Mouse (Mus musculus) liver, postnatal 0 days (tissue): ENCODE measurements around the gene Rab26. TPM values are rescaled to one million over a fixed set of nuclear protein-coding genes. Genes with fewer than 3 reads are reported as not detected.
A peak's percentile ranks its signal among the peaks of the same experiment; 100 is the strongest.

Experiments
- ATAC-seq: fragments of 200-750 bp; cut with Nextera tagmentation; 2 replicates; pipeline ENCODE4 v1.8.0; 2017; ENCODE audit warnings: mild to moderate bottlenecking, moderate library complexity
- DNase-seq: peaks from one replicate; pipeline ENCODE4 v3.0.0-alpha.2; 2016
- H3K27ac ChIP-seq: fragments of 300-500 bp; sonication (generic); 2 replicates; pipeline ENCODE4 v1.5.1; 2014; ENCODE audit warnings: antibody characterized with exemption, moderate library complexity, mild to moderate bottlenecking, low read depth
- H3K27me3 ChIP-seq: fragments of 300-500 bp; sonication (generic); 2 replicates; pipeline ENCODE4 v1.6.1; 2014; ENCODE audit warnings: low read length, control low read depth, mixed read lengths; ENCODE audit not compliant: insufficient read depth
- H3K36me3 ChIP-seq: fragments of 300-500 bp; sonication (generic); replicated peaks from 2 replicates; pipeline ENCODE4 v1.6.1; 2014; ENCODE audit warnings: mild to moderate bottlenecking, control low read depth, low read length, moderate library complexity, mixed read lengths; ENCODE audit not compliant: insufficient read depth
- H3K4me1 ChIP-seq: fragments of 300-500 bp; sonication (generic); 2 replicates; pipeline ENCODE4 v1.6.1; 2014; ENCODE audit warnings: antibody characterized with exemption, mild to moderate bottlenecking, control low read depth; ENCODE audit not compliant: insufficient read depth
- H3K4me2 ChIP-seq: fragments of 300-500 bp; sonication (generic); 2 replicates; pipeline ENCODE4 v1.6.1; 2014; ENCODE audit warnings: low read depth, mild to moderate bottlenecking, low read length, moderate library complexity, mixed read lengths
- H3K4me3 ChIP-seq: fragments of 300-500 bp; sonication (generic); 2 replicates; pipeline ENCODE4 v1.5.1; 2014; ENCODE audit warnings: low read depth, low read length
- H3K9ac ChIP-seq: fragments of 300-500 bp; sonication (generic); replicated peaks from 2 replicates; pipeline ENCODE4 v1.6.1; 2014; ENCODE audit warnings: mild to moderate bottlenecking, moderate library complexity
- H3K9me3 ChIP-seq: fragments of 300-500 bp; sonication (generic); 2 replicates; pipeline ENCODE4 v1.6.1; 2016; ENCODE audit warnings: mild to moderate bottlenecking, control low read depth, low read length, mixed read lengths
- CTCF ChIP-seq: sonication (generic); IDR thresholded peaks from 2 replicates; pipeline ENCODE4 v1.5.1; 2016; ENCODE audit warnings: antibody characterized with exemption, low read depth
- EP300 ChIP-seq: IDR thresholded peaks from 2 replicates; pipeline ENCODE4 v1.6.1; 2016; ENCODE audit warnings: antibody characterized with exemption, low read depth, mild to moderate bottlenecking
- WGBS: fragments of 180-500 bp; shearing (Covaris S2); extraction: QIAGEN DNeasy Blood & Tissue Kit; methylation state at CpG from one replicate; pipeline ENCODE4 v1.1.7; 2014; ENCODE audit not compliant: insufficient replicate concordance; 5-methylcytosine and 5-hydroxymethylcytosine counted together
- polyA plus RNA-seq: library from polyadenylated mRNA; unstranded; fragments of >200 nt; fragmentation: Nextera tagmentation; extraction: Ambion mirVana; gene quantifications from 2 replicates; pipeline ENCODE4 v1.2.1, GENCODE M21; 2015

Gene Rab26
- polyA plus RNA-seq, 1 experiment from 2014 or later: 0.81 TPM

DNA sequence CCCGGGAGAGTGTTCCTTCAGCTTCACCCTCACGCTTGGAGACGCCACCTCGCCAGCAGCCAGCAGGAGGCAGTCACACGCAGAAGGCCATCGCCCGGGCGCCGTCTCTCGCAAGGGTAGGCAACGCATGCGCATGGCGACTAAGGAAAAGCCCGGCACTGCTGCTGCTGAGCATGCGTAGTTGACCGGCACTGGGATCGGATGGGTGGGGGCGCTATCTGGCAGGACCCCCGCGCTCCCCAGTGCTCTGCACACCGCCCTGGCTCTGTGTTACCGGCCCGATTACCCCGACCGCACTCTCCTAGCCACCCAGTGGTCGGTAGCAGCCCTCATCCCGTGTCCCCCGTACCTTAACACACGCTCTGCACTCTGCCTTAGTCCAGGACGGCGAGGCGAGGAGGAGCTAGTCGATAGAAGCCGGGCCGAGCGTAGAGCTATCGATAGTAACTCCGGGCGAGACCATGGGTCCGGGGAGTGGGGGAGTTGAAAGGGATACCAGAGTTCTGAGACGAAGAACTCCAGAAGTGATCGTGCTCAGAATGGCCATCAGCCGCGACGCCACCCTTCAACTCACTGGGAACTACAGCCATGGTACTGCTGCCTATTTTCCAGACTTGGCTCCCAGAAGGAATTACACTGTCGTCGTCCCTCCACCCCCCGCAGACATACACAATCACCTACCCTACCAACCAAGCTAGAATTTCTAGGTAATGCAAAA, 55.2 kb downstream of the Rab26 start, which contains the start of gene Mlst8:
Mlst8 (minus strand) TSS at position 416 of the 718 bp plus-strand sequence.
- peak; percentile 97 for TF ChIP-seq CTCF
- TF ChIP-seq EP300: peak; percentile 75
- no peaks in the 10 kb centered on the region for H3K27me3 ChIP-seq
- H3K9ac ChIP-seq: peak within 1 kb of the TSS; percentile 77
- H3K4me2 ChIP-seq: peak within 1 kb of the TSS; percentile 66
- H3K4me3 ChIP-seq: peak within 1 kb of the TSS; percentile 78
- H3K36me3 ChIP-seq: peaks cover 34% of the 10 kb centered on the region
- peaks cover 11% of the 10 kb centered on the region for H3K4me1 ChIP-seq
- under 1% methylated on average over 48 of the region's 48 CpGs for WGBS
- peak; percentile 98 for DNase-seq
- H3K9me3 ChIP-seq: no peaks in the 10 kb centered on the region
- peak; percentile 97 for ATAC-seq
- peak within 1 kb of the TSS; percentile 84 for H3K27ac ChIP-seq

DNA sequence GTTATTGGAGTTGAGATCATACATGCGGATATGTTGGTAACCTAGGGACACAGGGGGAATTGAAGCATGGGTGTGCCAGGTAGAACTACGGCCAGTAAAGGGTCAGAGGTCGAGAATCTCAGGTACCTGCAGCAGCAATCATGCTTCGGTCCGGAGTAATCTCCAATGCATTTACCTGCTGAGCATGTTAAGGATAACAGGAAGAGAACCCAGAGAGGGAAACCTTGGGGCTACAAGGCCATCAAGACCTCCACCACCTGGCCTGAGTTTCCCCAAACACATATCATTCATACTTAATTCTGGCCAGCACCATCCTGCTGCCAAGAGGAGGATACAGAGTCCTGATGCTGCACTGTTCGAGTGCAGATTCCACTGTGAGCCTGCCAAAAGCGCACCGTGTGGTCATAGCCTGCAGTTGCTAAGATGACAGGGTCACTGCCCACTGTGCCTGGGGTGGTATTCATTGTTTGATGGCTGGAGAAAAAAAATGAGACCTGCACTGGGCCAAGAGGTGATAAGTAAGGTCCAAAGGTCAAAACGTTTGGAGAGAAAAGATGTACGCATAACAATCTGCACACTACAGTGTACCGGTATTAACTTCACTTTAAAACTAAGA, 55.9 kb downstream of the Rab26 start:
- 40% methylated on average over 11 of the region's 11 CpGs for WGBS
- no peaks in the 10 kb centered on the region for H3K27me3 ChIP-seq
- DNase-seq (no peak), ATAC-seq (no peak)
- peak overlapping the region; percentile 66 for H3K4me2 ChIP-seq
- H3K9ac ChIP-seq: peak overlapping the region; percentile 77
- H3K4me1 ChIP-seq: peaks cover 11% of the 10 kb centered on the region
- no peaks in the 10 kb centered on the region for H3K9me3 ChIP-seq
- H3K36me3 ChIP-seq: peaks cover 36% of the 10 kb centered on the region
- TF ChIP-seq EP300: no peak
- H3K4me3 ChIP-seq: peak overlapping the region; percentile 78
- H3K27ac ChIP-seq: peak overlapping the region; percentile 84

Other genes with a start within 250 kb of the Rab26 start
- gene Abca17, start 183.1 kb downstream of the Rab26 start, polyA plus RNA-seq: not detected in 2 replicates
- gene Abca3, start 182.3 kb downstream of the Rab26 start, polyA plus RNA-seq: 6.4 and 7.1 TPM in 2 replicates
- gene Rnps1, start 119.6 kb downstream of the Rab26 start, polyA plus RNA-seq: 67.4 and 69.9 TPM in 2 replicates
- 162 and 193 TPM in 2 replicates for gene Eci1, start 107.6 kb downstream of the Rab26 start, polyA plus RNA-seq
- gene Dnase1l2, start 91.1 kb downstream of the Rab26 start, polyA plus RNA-seq: 0.22 and 0.35 TPM in 2 replicates
- 4.5 and 6.4 TPM in 2 replicates for gene E4f1, start 63.9 kb downstream of the Rab26 start, polyA plus RNA-seq
- gene Pgp, start 63.8 kb downstream of the Rab26 start, polyA plus RNA-seq: 35.6 and 40.9 TPM in 2 replicates
- not detected in 2 replicates for gene Bricd5, start 60.3 kb downstream of the Rab26 start, polyA plus RNA-seq
- gene Mlst8, start 55.1 kb downstream of the Rab26 start, polyA plus RNA-seq: 6.2 and 8.1 TPM in 2 replicates
- gene Caskin1, start 45.6 kb downstream of the Rab26 start, polyA plus RNA-seq: not detected in 2 replicates
- gene Traf7, start 6.3 kb downstream of the Rab26 start, polyA plus RNA-seq: 14.1 and 17.2 TPM in 2 replicates
- gene Pkd1, start 15.6 kb upstream of the Rab26 start, polyA plus RNA-seq: 2.7 and 2.8 TPM in 2 replicates
- 9.3 and 11.3 TPM in 2 replicates for gene Tsc2, start 98.4 kb upstream of the Rab26 start, polyA plus RNA-seq
- 3.6 and 4.3 TPM in 2 replicates for gene Nthl1, start 98.5 kb upstream of the Rab26 start, polyA plus RNA-seq
- gene Slc9a3r2, start 116.1 kb upstream of the Rab26 start, polyA plus RNA-seq: 12.5 and 13.3 TPM in 2 replicates
- not detected in 2 replicates for gene Npw, start 124.2 kb upstream of the Rab26 start, polyA plus RNA-seq
- gene Zfp598, start 135.5 kb upstream of the Rab26 start, polyA plus RNA-seq: 7.2 and 7.6 TPM in 2 replicates
- 0.11 TPM in 2 replicates for gene Syngr3, start 155.7 kb upstream of the Rab26 start, polyA plus RNA-seq
- 46.5 and 50.7 TPM in 2 replicates for gene Gfer, start 161.9 kb upstream of the Rab26 start, polyA plus RNA-seq
- gene Noxo1, start 162.0 kb upstream of the Rab26 start, polyA plus RNA-seq: 0.51 and 0.58 TPM in 2 replicates
- gene Tbl3, start 173.4 kb upstream of the Rab26 start, polyA plus RNA-seq: 18.1 and 21.5 TPM in 2 replicates
- gene Rnf151, start 183.9 kb upstream of the Rab26 start, polyA plus RNA-seq: not detected in 2 replicates
- 819 and 856 TPM in 2 replicates for gene Rps2, start 183.9 kb upstream of the Rab26 start, polyA plus RNA-seq
- 355 TPM in 2 replicates for gene Ndufb10, start 190.3 kb upstream of the Rab26 start, polyA plus RNA-seq
- gene Rpl3l, start 193.6 kb upstream of the Rab26 start, polyA plus RNA-seq: 0.14 and 1.4 TPM in 2 replicates
- gene Msrb1, start 202.4 kb upstream of the Rab26 start, polyA plus RNA-seq: 116 and 119 TPM in 2 replicates
- gene Hs3st6, start 218.8 kb upstream of the Rab26 start, polyA plus RNA-seq: 0.20 and 0.64 TPM in 2 replicates